Mouse (Mus musculus) ES-Bruce4 (cell line): ENCODE data around the gene Usp39. TPM values are rescaled to one million over a fixed set of nuclear protein-coding genes. Genes with fewer than 3 reads are reported as not detected.

Source experiments
- H3K27ac ChIP-seq: 2 replicates; pipeline ENCODE4 v1.5.1; 2012; ENCODE audit warnings: low read length, inconsistent platforms; ENCODE audit not compliant: insufficient read depth
- H3K27me3 ChIP-seq: 2 replicates; pipeline ENCODE4 v1.6.1; 2012; ENCODE audit warnings: mild to moderate bottlenecking, low read length, inconsistent platforms; ENCODE audit not compliant: control insufficient read depth, poor library complexity, insufficient read depth, severe bottlenecking
- H3K36me3 ChIP-seq: 2 replicates; pipeline ENCODE4 v1.6.1; 2012; ENCODE audit warnings: inconsistent platforms, mild to moderate bottlenecking, low read length, moderate library complexity; ENCODE audit not compliant: control insufficient read depth, poor library complexity, insufficient read depth, severe bottlenecking
- H3K4me1 ChIP-seq: one replicate; pipeline ENCODE4 v1.8.1; 2011; ENCODE audit warnings: low read length; ENCODE audit not compliant: control insufficient read depth, insufficient read depth
- H3K4me3 ChIP-seq: 2 replicates; pipeline ENCODE4 v1.5.1; 2011; ENCODE audit warnings: low read depth, mild to moderate bottlenecking, low read length
- H3K9ac ChIP-seq: 2 replicates; pipeline ENCODE4 v1.6.1; 2012; ENCODE audit warnings: low read depth, mild to moderate bottlenecking, inconsistent platforms; ENCODE audit not compliant: poor library complexity, severe bottlenecking
- H3K9me3 ChIP-seq: replicated peaks from 2 replicates; pipeline ENCODE4 v1.6.1; 2012; ENCODE audit warnings: mild to moderate bottlenecking, low read length, inconsistent platforms; ENCODE audit not compliant: control insufficient read depth, poor library complexity, insufficient read depth, severe bottlenecking
- CTCF ChIP-seq: IDR thresholded peaks from one replicate; pipeline ENCODE4 v1.8.1; 2011; ENCODE audit warnings: low read depth, low read length
- EP300 ChIP-seq: IDR thresholded peaks from 2 replicates; pipeline ENCODE4 v1.6.1; 2011; ENCODE audit warnings: low read depth, low read length; ENCODE audit not compliant: insufficient read depth
- POLR2A ChIP-seq: IDR thresholded peaks from one replicate; pipeline ENCODE4 v1.8.1; 2011; ENCODE audit warnings: low read length; ENCODE audit not compliant: insufficient read depth
- polyA plus RNA-seq: library from polyadenylated mRNA; stranded (reverse); fragments of >200 nt; gene quantifications from 2 replicates; pipeline ENCODE4 v1.2.4, GENCODE M21; 2011; ENCODE audit warnings: low read depth; ENCODE audit not compliant: missing spikeins, insufficient read depth, insufficient read length

Usp39 gene
- polyA plus RNA-seq, 1 experiment, result 76.5 TPM

GRCm38 (mm10) chr6:72277508-72278166, 67.3 kb downstream of the Usp39 start:
- Histone ChIP-seq H3K4me1 (no peaks in the 10 kb centered on the region), H3K9me3 (no peaks in the 10 kb centered on the region), H3K36me3 (no peaks in the 10 kb centered on the region), H3K4me3 (no peak overlapping the region), H3K9ac (no peak overlapping the region), H3K27ac (no peak overlapping the region), H3K27me3 (no peaks in the 10 kb centered on the region; the same call in 1 of the 2 replicates)
- TF ChIP-seq EP300, result no peak
- TF ChIP-seq CTCF, result no peak
- no peak for TF ChIP-seq POLR2A

DNA sequence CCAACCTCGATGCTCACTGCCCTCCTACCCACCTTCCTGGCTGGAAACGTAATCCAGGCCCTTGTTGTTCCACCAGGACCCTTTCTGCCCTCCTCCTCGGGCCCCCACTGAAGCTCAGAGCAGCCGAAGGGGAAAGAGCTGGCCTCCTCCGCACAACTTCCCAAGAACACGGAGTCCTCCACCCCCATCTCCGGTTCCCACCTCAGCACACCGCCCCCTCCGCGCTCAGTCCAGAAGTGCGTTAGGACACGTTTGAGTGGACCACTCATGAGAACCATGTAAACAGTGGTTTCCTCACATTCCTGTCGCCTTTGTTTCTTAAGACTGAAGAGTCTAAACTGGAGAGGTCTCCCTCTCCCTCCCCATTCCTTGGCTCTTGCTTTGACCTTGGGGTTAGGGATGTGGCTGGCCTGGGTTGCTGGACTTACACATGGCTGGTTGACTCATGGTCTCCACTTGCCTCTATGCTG, 68.0 kb downstream of the Usp39 start:
- Histone ChIP-seq H3K9me3 (no peaks in the 10 kb centered on the region), H3K9ac (no peak overlapping the region), H3K27me3 (no peaks in the 10 kb centered on the region; the same call in 1 of the 2 replicates), H3K4me3 (no peak overlapping the region), H3K27ac (no peak overlapping the region), H3K4me1 (no peaks in the 10 kb centered on the region), H3K36me3 (no peaks in the 10 kb centered on the region)
- TF ChIP-seq POLR2A, result no peak
- no peak for TF ChIP-seq EP300
- TF ChIP-seq CTCF, result no peak

DNA sequence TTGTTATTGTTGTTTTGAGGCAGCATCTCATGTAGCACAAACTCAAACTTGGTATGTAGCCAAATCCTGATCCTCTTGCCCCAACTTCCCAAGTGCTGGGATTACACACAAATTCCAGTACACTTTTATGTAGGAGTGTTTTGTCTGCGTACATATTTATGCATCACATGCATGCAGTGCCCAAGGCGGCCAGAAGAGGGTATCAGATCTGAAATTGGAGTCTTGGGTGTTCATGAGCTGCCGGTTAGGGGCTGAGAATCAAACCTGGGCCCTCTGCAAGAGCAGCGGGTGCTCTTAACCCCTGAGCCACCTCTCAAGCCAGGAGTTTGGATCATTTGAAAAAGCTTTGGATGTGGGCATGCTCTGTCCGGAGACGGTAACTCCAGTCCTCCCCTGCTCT, 68.8 kb downstream of the Usp39 start:
- Histone ChIP-seq H3K4me1 (no peaks in the 10 kb centered on the region), H3K9me3 (no peaks in the 10 kb centered on the region), H3K9ac (no peak overlapping the region), H3K27ac (no peak overlapping the region), H3K36me3 (no peaks in the 10 kb centered on the region), H3K27me3 (no peaks in the 10 kb centered on the region; the same call in 1 of the 2 replicates), H3K4me3 (no peak overlapping the region)
- TF ChIP-seq EP300 (no peak), POLR2A (no peak), CTCF (no peak)

- TF ChIP-seq CTCF, result no peak
- Histone ChIP-seq H3K4me3 (no peak overlapping the region), H3K27ac (no peak overlapping the region), H3K9me3 (no peaks in the 10 kb centered on the region), H3K27me3 (no peaks in the 10 kb centered on the region; the same call in 1 of the 2 replicates), H3K9ac (no peak overlapping the region), H3K36me3 (no peaks in the 10 kb centered on the region), H3K4me1 (no peaks in the 10 kb centered on the region)
These were observed 69.5 kb downstream of the Usp39 start for GRCm38 (mm10) chr6:72275527-72275926.

- no peaks in the 10 kb centered on the region for H3K9me3 ChIP-seq
- no peaks in the 10 kb centered on the region for H3K36me3 ChIP-seq
- no peak overlapping the region for H3K9ac ChIP-seq
- no peak overlapping the region for H3K27ac ChIP-seq
- H3K27me3 ChIP-seq, result no peaks in the 10 kb centered on the region
- no peak for TF ChIP-seq POLR2A
- TF ChIP-seq EP300, result no peak
- no peak for TF ChIP-seq CTCF
- H3K4me3 ChIP-seq, result no peak overlapping the region
- no peaks in the 10 kb centered on the region for H3K4me1 ChIP-seq
These were observed 71.8 kb downstream of the Usp39 start for GRCm38 (mm10) chr6:72273153-72273552.

- no peaks in the 10 kb centered on the region for H3K4me1 ChIP-seq
- H3K9me3 ChIP-seq, result no peaks in the 10 kb centered on the region
- no peak overlapping the region for H3K4me3 ChIP-seq
- H3K27ac ChIP-seq, result no peak overlapping the region
- H3K36me3 ChIP-seq, result no peaks in the 10 kb centered on the region
- H3K9ac ChIP-seq, result no peak overlapping the region
- TF ChIP-seq CTCF (no peak), POLR2A (no peak), EP300 (no peak)
- H3K27me3 ChIP-seq, result no peaks in the 10 kb centered on the region
These were observed 72.8 kb downstream of the Usp39 start for GRCm38 (mm10) chr6:72272161-72272696.
